ENCODE assay signal across 12 mouse cellular contexts in genomic region chr10:127872484-127872883, GRCm38 (mm10). TPM values are rescaled to one million over a fixed set of nuclear protein-coding genes. Genes with fewer than 3 reads are reported as not detected.
DNase-seq lines count a peak whose midpoint lies in the region; ATAC-seq lines count a peak whose summit lies in the region.
"Had no signal": no experiment of that assay in that cellular context is flagged by ENCODE, and none has a peak within 500 bp of the region (broad histone marks: within the 10 kb centered on the region; RNA-seq: fewer than 3 reads in every experiment).

No protein-coding gene starts in this region.

- peak; percentile 61 for DNase-seq in kidney, adult 9 months
- DNase-seq in 3T3-L1 (ENCODE audit: low read depth, low spot score), result peak; percentile 23
- DNase-seq in CD4-positive helper T cell, adult 2 months (ENCODE audit: low read depth, low spot score), result peak; percentile 20
- peak; percentile 31 for DNase-seq in embryo, embryonic 11 days
- DNase-seq in urinary bladder, postnatal 25 days (ENCODE audit: low spot score), result no peak
- DNase-seq: cerebellum, adult 2 months had no signal

- H3K27ac ChIP-seq in kidney, embryonic 14.5 days (ENCODE audit: low read depth, low read length), result no peak overlapping the region
- H3K27ac ChIP-seq in neural tube, embryonic 15.5 days (replicated peaks), result no peak overlapping the region
- H3K27ac ChIP-seq in hindbrain, embryonic 13.5 days, result no peak overlapping the region
- H3K27ac ChIP-seq: limb, embryonic 13.5 days had no signal

- no peaks in the 10 kb centered on the region for H3K36me3 ChIP-seq in kidney, embryonic 14.5 days (ENCODE audit: control insufficient read depth, insufficient read depth, low read length)
- no peaks in the 10 kb centered on the region for H3K36me3 ChIP-seq in neural tube, embryonic 15.5 days
- H3K36me3 ChIP-seq in hindbrain, embryonic 13.5 days, result no peaks in the 10 kb centered on the region
- H3K36me3 ChIP-seq: heart, embryonic 12.5 days; limb, embryonic 13.5 days had no signal

- H3K4me3 ChIP-seq in kidney, embryonic 14.5 days (ENCODE audit: low read length), result no peak overlapping the region
- no peak overlapping the region for H3K4me3 ChIP-seq in neural tube, embryonic 15.5 days (replicated peaks)
- H3K4me3 ChIP-seq in hindbrain, embryonic 13.5 days, result no peak overlapping the region
- H3K4me3 ChIP-seq: heart, embryonic 12.5 days; limb, embryonic 13.5 days had no signal

- no peak overlapping the region for H3K9ac ChIP-seq in kidney, embryonic 14.5 days (ENCODE audit: low read depth, low read length)
- no peak overlapping the region for H3K9ac ChIP-seq in neural tube, embryonic 15.5 days (replicated peaks)
- H3K9ac ChIP-seq in hindbrain, embryonic 13.5 days, result no peak overlapping the region
- H3K9ac ChIP-seq: heart, embryonic 12.5 days; limb, embryonic 13.5 days had no signal

- peaks cover 3% of the 10 kb centered on the region; the same call in 1 of the 2 replicates for H3K9me3 ChIP-seq in kidney, embryonic 14.5 days (ENCODE audit: control insufficient read depth, low read length)
- H3K9me3 ChIP-seq in neural tube, embryonic 15.5 days (replicated peaks), result no peaks in the 10 kb centered on the region
- 0 out of 2 replicates have a peak, but pooled peaks cover 7% of the 10 kb centered on the region for H3K9me3 ChIP-seq in hindbrain, embryonic 13.5 days

- H3K4me2 ChIP-seq in kidney, embryonic 14.5 days (replicated peaks; ENCODE audit: low read depth, low read length), result no peak overlapping the region
- H3K4me2 ChIP-seq in neural tube, embryonic 15.5 days, result no peak overlapping the region
- no peak overlapping the region for H3K4me2 ChIP-seq in hindbrain, embryonic 13.5 days
- H3K4me2 ChIP-seq: heart, embryonic 12.5 days; limb, embryonic 13.5 days had no signal

- no peaks in the 10 kb centered on the region for H3K4me1 ChIP-seq in kidney, embryonic 14.5 days (ENCODE audit: control insufficient read depth, insufficient read depth, low read length)
- no peaks in the 10 kb centered on the region for H3K4me1 ChIP-seq in neural tube, embryonic 15.5 days
- H3K4me1 ChIP-seq in hindbrain, embryonic 13.5 days (replicated peaks), result no peaks in the 10 kb centered on the region
- H3K4me1 ChIP-seq: limb, embryonic 13.5 days had no signal

- WGBS in kidney, embryonic 14.5 days, result 74% methylated on average over 4 of the region's 4 CpGs
- WGBS in neural tube, embryonic 15.5 days, result 80% methylated on average over 4 of the region's 4 CpGs
- WGBS in hindbrain, embryonic 13.5 days, result 73% methylated on average over 4 of the region's 4 CpGs

- ATAC-seq in kidney, embryonic 14.5 days (ENCODE audit: low FRiP score, low TSS enrichment), result no peak
- ATAC-seq in neural tube, embryonic 15.5 days (ENCODE audit: low FRiP score), result no peak
- ATAC-seq in hindbrain, embryonic 13.5 days (ENCODE audit: low FRiP score), result no peak

- no peaks in the 10 kb centered on the region for H3K27me3 ChIP-seq in kidney, embryonic 14.5 days (ENCODE audit: control insufficient read depth, insufficient read depth, low read length)
- H3K27me3 ChIP-seq in neural tube, embryonic 15.5 days (replicated peaks), result no peaks in the 10 kb centered on the region
- H3K27me3 ChIP-seq in hindbrain, embryonic 13.5 days, result no peaks in the 10 kb centered on the region
- H3K27me3 ChIP-seq: heart, embryonic 12.5 days; limb, embryonic 13.5 days had no signal

RNA-seq across cellular contexts. Expression of gene Rdh16f2, which starts 6.2 kb away (rescaled TPM):
- polyA plus RNA-seq in kidney, embryonic 14.5 days (2014; fragmentation: Nextera tagmentation; extraction: Ambion mirVana), result not detected in 2 replicates
- polyA plus RNA-seq in neural tube, embryonic 15.5 days (2015; fragmentation: Nextera tagmentation; extraction: Ambion mirVana), result not detected in 2 replicates
- not detected in 2 replicates for polyA plus RNA-seq in hindbrain, embryonic 13.5 days (2015; fragmentation: Nextera tagmentation; extraction: Ambion mirVana)
- polyA plus RNA-seq: cerebellum, adult 2 months; heart, embryonic 12.5 days; limb, embryonic 13.5 days had no signal

RNA-seq across cellular contexts. Expression of gene Rdh7, which starts 16.1 kb away (rescaled TPM):
- not detected in 2 replicates for polyA plus RNA-seq in kidney, embryonic 14.5 days (2014; fragmentation: Nextera tagmentation; extraction: Ambion mirVana)
- not detected in 2 replicates for polyA plus RNA-seq in neural tube, embryonic 15.5 days (2015; fragmentation: Nextera tagmentation; extraction: Ambion mirVana)
- not detected in 2 replicates for polyA plus RNA-seq in hindbrain, embryonic 13.5 days (2015; fragmentation: Nextera tagmentation; extraction: Ambion mirVana)
- polyA plus RNA-seq: cerebellum, adult 2 months; heart, embryonic 12.5 days; limb, embryonic 13.5 days; testis, adult 2 months had no signal

RNA-seq across cellular contexts. Expression of gene Rdh19, which starts 22.8 kb away (rescaled TPM):
- not detected in 2 replicates for polyA plus RNA-seq in kidney, embryonic 14.5 days (2014; fragmentation: Nextera tagmentation; extraction: Ambion mirVana)
- not detected in 2 replicates for polyA plus RNA-seq in neural tube, embryonic 15.5 days (2015; fragmentation: Nextera tagmentation; extraction: Ambion mirVana)
- polyA plus RNA-seq in hindbrain, embryonic 13.5 days (2015; fragmentation: Nextera tagmentation; extraction: Ambion mirVana), result not detected in 2 replicates
- polyA plus RNA-seq: cerebellum, adult 2 months; heart, embryonic 12.5 days; limb, embryonic 13.5 days; testis, adult 2 months had no signal

RNA-seq across cellular contexts. Expression of gene Sdr9c7, which starts 25.8 kb away (rescaled TPM):
- not detected in 2 replicates for polyA plus RNA-seq in kidney, embryonic 14.5 days (2014; fragmentation: Nextera tagmentation; extraction: Ambion mirVana)
- polyA plus RNA-seq in neural tube, embryonic 15.5 days (2015; fragmentation: Nextera tagmentation; extraction: Ambion mirVana), result 0.06 TPM in 1 of 2 replicates, not detected in the other
- not detected in 2 replicates for polyA plus RNA-seq in hindbrain, embryonic 13.5 days (2015; fragmentation: Nextera tagmentation; extraction: Ambion mirVana)
- polyA plus RNA-seq: heart, embryonic 12.5 days; limb, embryonic 13.5 days had no signal
